Mouse (Mus musculus): ENCODE results near the gene Nrp2. TPM values are rescaled to one million over a fixed set of nuclear protein-coding genes. Genes with fewer than 3 reads are reported as not detected.
A peak's percentile ranks its signal among the peaks of the same experiment; 100 is the strongest.

Nrp2 gene
- polyA plus RNA-seq, 1 experiment from 2014 or later: 6.2 TPM

DNA sequence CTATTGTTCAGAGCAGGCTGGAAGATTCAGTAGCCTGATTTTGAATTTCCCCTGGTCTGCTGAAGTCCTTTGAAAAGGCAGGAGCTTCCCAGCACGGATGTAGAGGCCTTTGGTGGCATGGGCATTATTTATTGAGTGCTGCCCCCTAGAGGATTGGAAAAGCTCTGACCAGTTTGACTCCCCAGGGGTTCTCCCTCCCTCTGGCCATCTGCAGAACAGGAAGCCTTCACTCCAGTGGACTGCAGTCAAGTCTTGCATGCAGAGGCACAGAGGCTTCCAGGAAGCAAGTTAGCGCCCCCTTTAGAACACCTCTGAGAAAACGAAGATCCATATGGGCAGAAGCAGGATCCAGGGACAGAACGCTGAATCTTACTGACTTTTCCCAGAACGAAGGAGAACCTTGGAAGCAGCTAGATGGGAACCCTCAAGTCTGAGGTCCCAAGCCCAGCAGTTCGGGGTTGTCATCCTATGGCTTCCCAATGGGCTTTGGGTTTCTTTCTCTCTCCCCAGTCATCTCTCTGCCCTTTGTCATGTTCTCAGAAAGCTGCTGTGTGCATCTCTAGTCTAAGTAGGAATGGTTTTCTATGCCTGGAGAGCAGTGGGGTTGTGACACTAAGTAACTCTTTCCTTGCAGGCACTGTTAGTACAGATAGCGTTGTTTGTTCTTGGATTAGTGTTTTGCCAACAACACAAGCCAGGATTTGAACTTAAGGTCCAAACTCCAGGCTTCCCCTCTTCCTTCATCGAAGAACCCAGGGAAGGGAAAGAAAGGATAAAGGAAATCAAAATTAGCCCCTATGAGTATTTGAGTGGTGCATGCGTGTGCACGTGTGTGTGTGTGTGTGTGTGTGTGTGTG lies 1.8 kb upstream of the Nrp2 start:
- H3K4me1 ChIP-seq (replicated peaks; ENCODE audit: control insufficient read depth, insufficient read depth, low read length): no peaks in the 10 kb centered on the region; the same call in 1 of the 2 replicates
- H3K27me3 ChIP-seq (replicated peaks; ENCODE audit: control insufficient read depth, insufficient read depth, low read length): peaks cover 55% of the 10 kb centered on the region
- 22% methylated on average over 10 of the region's 10 CpGs for WGBS
- H3K27ac ChIP-seq (ENCODE audit: low read depth, low read length): no peak overlapping the region
- H3K4me2 ChIP-seq: no peak overlapping the region
- no peaks in the 10 kb centered on the region for H3K9me3 ChIP-seq (ENCODE audit: control insufficient read depth, low read length)
- H3K4me3 ChIP-seq (ENCODE audit: low read depth, low read length): no peak overlapping the region
- ATAC-seq (replicated peaks; ENCODE audit: low FRiP score) (0 out of 2 replicates have a peak, but pooled peaks have one; percentile 33), DNase-seq (ENCODE audit: low spot score) (no peak)
- H3K36me3 ChIP-seq (ENCODE audit: control insufficient read depth, insufficient read depth, low read length): no peaks in the 10 kb centered on the region
- H3K9ac ChIP-seq (ENCODE audit: low read depth, low read length): no peak overlapping the region

DNA sequence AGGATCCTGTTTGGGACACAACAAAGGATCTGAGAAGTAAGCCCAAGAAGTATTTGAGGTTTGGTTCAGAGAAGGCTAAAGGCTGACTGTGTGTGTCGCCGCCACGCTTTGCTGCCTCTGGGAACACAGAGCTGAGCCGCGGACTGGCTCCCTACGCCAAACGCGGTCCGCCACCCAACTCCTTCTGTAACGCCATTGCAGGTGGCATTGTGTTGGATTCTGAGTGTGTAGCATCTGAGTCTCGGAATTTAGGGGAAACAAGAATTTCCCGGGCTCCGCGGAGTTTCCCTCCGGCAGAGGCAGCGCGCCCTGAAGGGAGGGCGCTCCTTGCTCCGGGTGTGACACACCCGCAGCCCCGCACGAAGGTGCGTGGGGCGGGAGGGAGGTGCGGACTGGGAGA lies 342 bp upstream of the Nrp2 start:
- no peak overlapping the region for H3K27ac ChIP-seq (ENCODE audit: low read depth, low read length)
- DNase-seq (ENCODE audit: low spot score) (no peak), ATAC-seq (replicated peaks; ENCODE audit: low FRiP score) (no peak)
- peaks cover 66% of the 10 kb centered on the region for H3K27me3 ChIP-seq (replicated peaks; ENCODE audit: control insufficient read depth, insufficient read depth, low read length)
- H3K4me3 ChIP-seq (ENCODE audit: low read depth, low read length): peak overlapping the region; percentile 53
- H3K9me3 ChIP-seq (ENCODE audit: control insufficient read depth, low read length): no peaks in the 10 kb centered on the region
- peaks cover 3% of the 10 kb centered on the region; the same call in 1 of the 2 replicates for H3K4me1 ChIP-seq (replicated peaks; ENCODE audit: control insufficient read depth, insufficient read depth, low read length)
- 1% methylated on average over 25 of the region's 25 CpGs for WGBS
- H3K9ac ChIP-seq (ENCODE audit: low read depth, low read length): peak overlapping the region; percentile 35
- no peaks in the 10 kb centered on the region for H3K36me3 ChIP-seq (ENCODE audit: control insufficient read depth, insufficient read depth, low read length)
- peak overlapping the region; percentile 72 for H3K4me2 ChIP-seq

DNA sequence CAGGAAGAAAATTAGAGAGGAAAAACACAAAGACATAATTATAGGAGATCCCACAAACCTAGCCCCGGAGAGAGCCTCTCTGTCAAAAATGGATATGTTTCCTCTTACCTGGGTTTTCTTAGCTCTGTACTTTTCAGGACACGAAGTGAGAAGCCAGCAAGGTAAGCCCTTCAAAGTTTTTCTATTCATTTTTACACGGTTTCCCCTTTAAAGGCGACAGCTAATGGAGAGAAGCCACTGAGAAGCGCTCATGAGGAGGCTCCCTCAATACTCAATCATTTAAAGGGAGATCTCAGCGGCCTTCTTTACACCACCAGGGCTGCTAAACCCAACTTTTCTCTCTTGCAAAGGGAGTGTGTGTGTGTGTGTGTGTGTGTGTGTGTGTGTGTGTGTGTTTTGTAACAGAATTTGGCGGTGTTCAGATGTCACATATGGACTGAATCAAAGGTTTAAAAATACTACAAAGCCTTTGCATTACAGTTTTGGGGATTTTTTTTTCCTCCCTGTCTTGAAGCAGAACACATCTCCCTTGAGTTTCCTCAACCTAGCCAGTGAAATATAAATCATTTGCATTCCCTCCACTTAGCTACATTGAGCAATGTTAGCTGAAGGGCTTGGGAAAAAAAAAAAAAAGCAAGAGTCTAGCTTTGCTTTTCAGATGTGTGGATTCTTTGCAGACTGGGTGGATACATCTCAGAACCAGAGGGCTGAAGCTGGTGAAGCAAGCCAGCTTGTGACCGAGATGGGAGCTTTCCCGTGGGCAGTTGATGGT lies 1.2 kb downstream of the Nrp2 start:
- Histone ChIP-seq H3K4me2 (peak overlapping the region; percentile 72), H3K9me3 (ENCODE audit: control insufficient read depth, low read length) (no peaks in the 10 kb centered on the region), H3K4me1 (replicated peaks; ENCODE audit: control insufficient read depth, insufficient read depth, low read length) (peaks cover 3% of the 10 kb centered on the region; the same call in 1 of the 2 replicates), H3K27ac (ENCODE audit: low read depth, low read length) (no peak overlapping the region), H3K27me3 (replicated peaks; ENCODE audit: control insufficient read depth, insufficient read depth, low read length) (peaks cover 79% of the 10 kb centered on the region), H3K9ac (ENCODE audit: low read depth, low read length) (no peak overlapping the region), H3K36me3 (ENCODE audit: control insufficient read depth, insufficient read depth, low read length) (no peaks in the 10 kb centered on the region), H3K4me3 (ENCODE audit: low read depth, low read length) (peak overlapping the region; percentile 53)
- ATAC-seq (replicated peaks; ENCODE audit: low FRiP score) (no peak), DNase-seq (ENCODE audit: low spot score) (no peak)
- WGBS: 4% methylated on average over 9 of the region's 9 CpGs

DNA sequence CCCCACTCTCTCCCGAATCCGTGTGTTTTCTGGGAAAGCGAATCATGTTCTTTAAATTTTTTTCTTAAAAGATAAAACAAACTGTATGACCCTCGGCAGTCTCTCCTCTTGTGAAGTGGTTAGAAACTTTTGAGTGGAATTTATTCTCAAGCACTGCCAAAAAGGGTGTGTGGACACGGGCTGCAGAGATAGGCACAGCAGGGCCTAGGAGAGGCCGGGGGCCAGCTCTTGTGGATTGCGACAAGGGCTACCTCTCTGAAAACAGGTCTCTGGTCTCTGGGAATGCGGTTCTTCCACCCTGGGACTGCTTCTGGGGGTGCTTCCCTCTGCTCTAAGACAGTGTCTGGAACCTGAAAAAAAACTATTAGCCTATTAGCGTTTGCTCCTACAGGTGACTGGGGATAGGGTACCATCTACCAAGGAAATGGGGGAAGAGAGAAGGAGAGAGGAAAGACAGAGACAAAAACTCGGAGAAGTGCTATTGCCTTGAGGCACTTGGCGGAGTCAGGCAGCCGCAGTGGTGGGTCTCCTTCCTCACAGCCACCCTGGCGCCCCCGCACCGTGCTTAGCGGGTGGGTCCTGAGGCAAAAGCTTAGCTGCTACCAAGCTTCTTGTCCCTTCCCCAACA lies 1.9 kb downstream of the Nrp2 start:
- DNase-seq (ENCODE audit: low spot score): no peak
- Histone ChIP-seq H3K4me2 (peak overlapping the region; percentile 72), H3K27me3 (replicated peaks; ENCODE audit: control insufficient read depth, insufficient read depth, low read length) (peaks cover 81% of the 10 kb centered on the region)

DNA sequence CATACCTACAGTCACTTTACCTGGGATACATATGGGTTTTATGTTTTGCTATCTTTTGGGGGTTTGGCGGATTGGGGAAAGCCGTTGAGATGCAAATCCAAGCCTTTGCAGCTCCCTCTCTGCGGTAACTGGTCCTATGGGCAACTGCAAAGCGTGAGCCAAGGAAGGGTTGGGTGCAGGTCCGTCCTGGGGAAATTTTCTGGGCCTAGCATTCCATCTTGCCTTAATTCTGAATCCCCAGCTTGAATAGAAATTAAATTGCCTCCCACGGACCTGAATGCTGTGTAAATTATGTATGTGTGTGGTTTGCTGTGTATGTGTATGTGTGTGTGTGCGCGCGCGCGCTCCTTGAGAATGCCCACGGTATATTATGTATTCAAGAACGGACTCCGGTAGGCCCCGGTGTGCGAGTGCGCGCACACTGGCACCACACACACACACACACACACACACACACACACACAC lies 2.5 kb downstream of the Nrp2 start:
- peaks cover 3% of the 10 kb centered on the region; the same call in 1 of the 2 replicates for H3K4me1 ChIP-seq (replicated peaks; ENCODE audit: control insufficient read depth, insufficient read depth, low read length)
- WGBS: 4% methylated on average over 18 of the region's 18 CpGs
- peaks cover 82% of the 10 kb centered on the region for H3K27me3 ChIP-seq (replicated peaks; ENCODE audit: control insufficient read depth, insufficient read depth, low read length)
- H3K9ac ChIP-seq (ENCODE audit: low read depth, low read length): no peak overlapping the region
- peak overlapping the region; percentile 72 for H3K4me2 ChIP-seq
- ATAC-seq (replicated peaks; ENCODE audit: low FRiP score) (no peak), DNase-seq (ENCODE audit: low spot score) (no peak)
- H3K4me3 ChIP-seq (ENCODE audit: low read depth, low read length): peak overlapping the region; percentile 53
- H3K36me3 ChIP-seq (ENCODE audit: control insufficient read depth, insufficient read depth, low read length): no peaks in the 10 kb centered on the region
- H3K27ac ChIP-seq (ENCODE audit: low read depth, low read length): no peak overlapping the region
- no peaks in the 10 kb centered on the region for H3K9me3 ChIP-seq (ENCODE audit: control insufficient read depth, low read length)

More for the DNA sequence above, 1.9 kb downstream of the Nrp2 start:
- Histone ChIP-seq H3K4me3 (ENCODE audit: low read depth, low read length) (peak overlapping the region; percentile 53), H3K27ac (ENCODE audit: low read depth, low read length) (no peak overlapping the region), H3K4me1 (replicated peaks; ENCODE audit: control insufficient read depth, insufficient read depth, low read length) (peaks cover 3% of the 10 kb centered on the region; the same call in 1 of the 2 replicates), H3K36me3 (ENCODE audit: control insufficient read depth, insufficient read depth, low read length) (no peaks in the 10 kb centered on the region), H3K9ac (ENCODE audit: low read depth, low read length) (no peak overlapping the region), H3K9me3 (ENCODE audit: control insufficient read depth, low read length) (no peaks in the 10 kb centered on the region)
- no peak for ATAC-seq (replicated peaks; ENCODE audit: low FRiP score)
- 5% methylated on average over 16 of the region's 16 CpGs for WGBS

DNA sequence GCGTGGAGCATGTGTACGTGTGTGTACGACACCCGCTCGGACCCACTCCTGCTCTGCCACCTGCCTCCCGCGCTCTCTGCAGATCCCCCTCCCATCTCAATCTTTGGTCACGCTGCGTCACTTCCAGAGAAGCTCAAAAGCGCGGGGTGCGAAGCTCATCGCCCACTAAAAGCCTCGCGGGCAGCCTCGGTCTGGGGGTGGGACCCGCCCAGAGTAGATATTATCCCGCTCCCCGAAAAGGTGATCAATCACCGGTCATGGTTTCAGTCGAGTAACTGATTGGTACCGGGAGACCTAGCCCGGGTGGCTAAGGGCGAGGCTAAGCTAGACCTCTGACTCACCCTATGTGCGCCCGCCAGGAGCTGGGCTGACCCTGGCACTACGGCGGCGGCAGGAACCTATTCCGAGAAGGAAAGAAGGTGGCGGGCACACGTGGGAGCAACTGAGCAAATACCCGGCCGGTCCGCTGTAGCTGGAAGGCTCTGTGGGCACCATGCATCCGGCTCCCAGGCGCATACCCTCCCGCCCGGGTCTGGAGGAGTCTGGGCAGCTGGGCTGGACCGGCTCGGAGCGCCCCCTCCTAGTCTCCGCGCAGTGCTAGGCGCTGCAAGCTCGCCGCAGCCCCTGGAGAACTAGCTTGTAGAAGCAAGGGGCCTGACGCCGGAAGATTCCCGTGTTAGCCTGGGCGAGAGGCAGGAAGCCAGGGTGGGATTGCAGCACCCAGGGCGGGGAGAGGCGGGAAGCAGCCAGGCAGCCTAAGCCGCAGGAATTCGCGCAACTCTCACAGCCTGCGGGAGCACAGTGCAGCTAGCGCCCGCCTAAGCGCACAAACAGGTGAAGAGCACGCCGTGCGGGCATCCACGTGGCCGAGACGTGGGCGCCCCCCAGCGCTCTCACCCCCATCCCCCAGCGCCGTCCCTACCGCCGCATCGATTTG lies 3.3 kb downstream of the Nrp2 start:
- ATAC-seq (replicated peaks; ENCODE audit: low FRiP score): peak; percentile 45
- WGBS: under 1% methylated on average over 73 of the region's 73 CpGs
- Histone ChIP-seq H3K27me3 (replicated peaks; ENCODE audit: control insufficient read depth, insufficient read depth, low read length) (peaks cover 80% of the 10 kb centered on the region), H3K27ac (ENCODE audit: low read depth, low read length) (no peak overlapping the region), H3K36me3 (ENCODE audit: control insufficient read depth, insufficient read depth, low read length) (no peaks in the 10 kb centered on the region), H3K4me1 (replicated peaks; ENCODE audit: control insufficient read depth, insufficient read depth, low read length) (peaks cover 3% of the 10 kb centered on the region; the same call in 1 of the 2 replicates), H3K9me3 (ENCODE audit: control insufficient read depth, low read length) (no peaks in the 10 kb centered on the region), H3K9ac (ENCODE audit: low read depth, low read length) (peak overlapping the region; percentile 52; the same call in 1 of the 2 replicates), H3K4me3 (ENCODE audit: low read depth, low read length) (peak overlapping the region; percentile 53), H3K4me2 (peak overlapping the region; percentile 72)
- peak; percentile 74 for DNase-seq (ENCODE audit: low spot score)

DNA sequence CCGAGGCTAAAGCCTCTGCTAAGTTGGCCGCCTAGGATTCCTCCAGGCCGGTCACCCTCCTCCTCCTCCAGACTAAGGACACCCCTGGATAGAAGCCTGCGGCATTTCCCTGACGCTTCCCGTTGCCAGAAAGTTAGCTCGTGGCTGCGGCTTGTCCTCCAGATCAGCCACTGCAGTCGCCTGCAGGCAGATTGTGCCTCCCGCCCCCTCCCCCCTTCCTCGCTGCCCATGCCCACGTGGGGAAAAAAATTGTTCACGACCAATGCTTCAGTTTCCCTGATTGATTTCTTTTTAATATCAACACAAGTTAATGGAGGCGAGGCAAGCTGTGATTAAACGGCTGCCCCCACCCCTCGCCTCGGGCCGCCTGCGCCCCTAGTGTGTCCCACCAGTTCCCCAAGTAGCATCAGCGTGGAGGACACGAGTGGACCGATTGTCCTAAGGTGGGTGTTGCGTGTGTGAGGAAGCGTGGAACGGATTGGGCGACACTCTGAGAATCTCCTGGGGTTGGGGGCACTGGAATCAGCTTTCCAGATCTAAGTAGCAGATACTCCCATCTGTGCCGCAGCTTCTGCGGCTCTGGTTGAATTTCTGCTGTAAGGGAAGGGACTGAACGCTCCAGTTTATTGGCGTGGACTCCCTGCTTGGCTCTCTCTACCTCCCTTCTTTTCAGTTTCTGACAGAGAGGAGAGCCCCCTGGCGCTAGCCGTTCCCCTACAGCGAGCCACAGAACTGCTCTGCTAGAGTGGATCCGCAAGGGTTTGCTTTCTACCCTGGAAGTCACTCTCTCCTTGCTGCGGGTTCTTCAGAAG lies 4.2 kb downstream of the Nrp2 start:
- whole genome bisulfite sequencing: 1% methylated on average over 35 of the region's 35 CpGs
- Histone ChIP-seq H3K9me3 (ENCODE audit: control insufficient read depth, low read length) (no peaks in the 10 kb centered on the region), H3K4me1 (replicated peaks; ENCODE audit: control insufficient read depth, insufficient read depth, low read length) (peaks cover 3% of the 10 kb centered on the region; the same call in 1 of the 2 replicates), H3K4me3 (ENCODE audit: low read depth, low read length) (peak overlapping the region; percentile 53), H3K27me3 (replicated peaks; ENCODE audit: control insufficient read depth, insufficient read depth, low read length) (peaks cover 70% of the 10 kb centered on the region), H3K4me2 (peak overlapping the region; percentile 72), H3K27ac (ENCODE audit: low read depth, low read length) (no peak overlapping the region), H3K9ac (ENCODE audit: low read depth, low read length) (0 out of 2 replicates have a peak overlapping the region, but pooled peaks have one; percentile 52), H3K36me3 (ENCODE audit: control insufficient read depth, insufficient read depth, low read length) (no peaks in the 10 kb centered on the region)
- DNase-seq (ENCODE audit: low spot score): peak; percentile 57
- 0 out of 2 replicates have a peak, but pooled peaks have one; percentile 4 for ATAC-seq (replicated peaks; ENCODE audit: low FRiP score)

Measured in liver, embryonic 11.5 days (tissue).